Mouse (Mus musculus) liver, postnatal 0 days (tissue): ENCODE measurements around the gene C77080.

Experiments used
- CTCF ChIP-seq: sonication (generic); IDR thresholded peaks from 2 replicates; pipeline ENCODE4 v1.5.1; 2016; ENCODE audit warnings: antibody characterized with exemption, low read depth
- EP300 ChIP-seq: IDR thresholded peaks from 2 replicates; pipeline ENCODE4 v1.6.1; 2016; ENCODE audit warnings: antibody characterized with exemption, low read depth, mild to moderate bottlenecking

GRCm38 (mm10) chr4:129204655-129205054 is 56.5 kb downstream of the C77080 start:
- no peak for TF ChIP-seq CTCF
- no peak for TF ChIP-seq EP300
